Mouse (Mus musculus) lung, postnatal 0 days (tissue): ENCODE measurements at regions not wholly inside any gene's neighbourhood (a gene's known extent, or its start where the extent isn't known, plus 50 kb on each side); places are given as distances from the start of the nearest gene placed in this dataset.

Experiments used
- CTCF ChIP-seq: IDR thresholded peaks from 2 replicates; pipeline ENCODE4 v1.5.1; 2016; ENCODE audit warnings: antibody characterized with exemption, mild to moderate bottlenecking
- EP300 ChIP-seq: IDR thresholded peaks from 2 replicates; pipeline ENCODE4 v1.6.1; 2016; ENCODE audit warnings: antibody characterized with exemption, mild to moderate bottlenecking, control low read depth

GRCm38 (mm10) chrX:11803239-11803638 is 356.9 kb downstream of the Bcor start:
- TF ChIP-seq CTCF (no peak), EP300 (no peak)
